13 mouse cellular contexts compared by ENCODE assay signal in genomic region chr4:121196995-121197394, GRCm38 (mm10). TPM values are rescaled to one million over a fixed set of nuclear protein-coding genes. Genes with fewer than 3 reads are reported as not detected.
DNase-seq lines count a peak whose midpoint lies in the region; ATAC-seq and TF ChIP-seq lines count a peak whose summit lies in the region.
"Had no signal": no experiment of that assay in that cellular context is flagged by ENCODE, and none has a peak within 500 bp of the region (broad histone marks: within the 10 kb centered on the region; RNA-seq: fewer than 3 reads in every experiment).

No protein-coding gene starts in this region.

- TF ChIP-seq POLR2A in spleen, adult 2 months (IDR thresholded peaks at IDR 0.05; ENCODE audit: low read depth, low read length): no peak

- TF ChIP-seq CTCF in spleen, adult 2 months (IDR thresholded peaks at IDR 0.05; ENCODE audit: extremely low read depth, insufficient read depth, insufficient read length, insufficient replicate concordance): no peak
- no peak for TF ChIP-seq CTCF in lung, postnatal 0 days (IDR thresholded peaks at IDR 0.05)

- peaks cover 27% of the 10 kb centered on the region for H3K4me1 ChIP-seq in spleen, adult 2 months (ENCODE audit: control insufficient read depth, insufficient read depth, insufficient read length)
- no peaks in the 10 kb centered on the region for H3K4me1 ChIP-seq in lung, postnatal 0 days (ENCODE audit: insufficient read depth, low read depth, low read length)
- H3K4me1 ChIP-seq: hindbrain, embryonic 10.5 days; lung, embryonic 15.5 days had no signal

- DNase-seq in spleen, adult 2 months (ENCODE audit: low read depth in 1 of 2, low spot score in 2 of 2): no peak
- DNase-seq in spleen, postnatal 4 days (ENCODE audit: low spot score in 2 of 2): no peak
- DNase-seq in lung, postnatal 0 days (ENCODE audit: low spot score): peak; percentile 56
- peak; percentile 14 for DNase-seq in skeletal muscle tissue, adult 2 months (ENCODE audit: low read depth, low spot score)
- no peak for DNase-seq in right cerebral cortex, postnatal 36 days (ENCODE audit: low spot score in 2 of 2)
- DNase-seq in testis, postnatal 10 days (ENCODE audit: low spot score): no peak
- DNase-seq in cerebellum, postnatal 25 days: no peak
- DNase-seq: cerebellum, postnatal 36 days had no signal

- H3K9me3 ChIP-seq in lung, postnatal 0 days (ENCODE audit: low read length): no peaks in the 10 kb centered on the region
- H3K9me3 ChIP-seq: hindbrain, embryonic 10.5 days; lung, embryonic 15.5 days had no signal

- H3K4me2 ChIP-seq in lung, postnatal 0 days (replicated peaks; ENCODE audit: low read depth, low read length): no peak overlapping the region
- H3K4me2 ChIP-seq: lung, embryonic 15.5 days had no signal

- 0 out of 2 replicates have a peak, but pooled peaks have one; percentile 10 for TF ChIP-seq EP300 in lung, postnatal 0 days (IDR thresholded peaks at IDR 0.05)

- H3K4me3 ChIP-seq in spleen, adult 2 months (ENCODE audit: extremely low read depth, insufficient read depth, insufficient read length): no peak overlapping the region
- H3K4me3 ChIP-seq in lung, postnatal 0 days (ENCODE audit: low read depth, low read length): no peak overlapping the region
- H3K4me3 ChIP-seq: hindbrain, embryonic 10.5 days; lung, embryonic 15.5 days had no signal

- H3K27me3 ChIP-seq in spleen, adult 2 months (ENCODE audit: control insufficient read depth, insufficient read depth, low read length): no peaks in the 10 kb centered on the region
- H3K27me3 ChIP-seq in lung, postnatal 0 days (replicated peaks; ENCODE audit: insufficient read depth, low read length): no peaks in the 10 kb centered on the region
- H3K27me3 ChIP-seq: lung, embryonic 15.5 days had no signal

- H3K36me3 ChIP-seq in spleen, adult 2 months (ENCODE audit: control insufficient read depth, insufficient read depth, low read length): no peaks in the 10 kb centered on the region
- H3K36me3 ChIP-seq in lung, postnatal 0 days (ENCODE audit: insufficient read depth, low read length): no peaks in the 10 kb centered on the region
- H3K36me3 ChIP-seq: lung, embryonic 15.5 days had no signal

- 54% methylated on average over 4 of the region's 4 CpGs for WGBS in spleen, adult 2 months
- 90% methylated on average over 4 of the region's 4 CpGs for WGBS in lung, postnatal 0 days

- peak; percentile 25 for ATAC-seq in activated CD4-positive, CD25-positive, alpha-beta regulatory T cell, adult 4 months
- no peak for ATAC-seq in lung, postnatal 0 days
- ATAC-seq: intestine, postnatal 0 days; midbrain, embryonic 16.5 days had no signal

- peak overlapping the region; percentile 78; the same call in 1 of the 2 replicates for H3K27ac ChIP-seq in spleen, adult 2 months (ENCODE audit: insufficient read depth, low read length)
- H3K27ac ChIP-seq in lung, postnatal 0 days (ENCODE audit: low read length): no peak overlapping the region
- H3K27ac ChIP-seq: hindbrain, embryonic 10.5 days; lung, embryonic 15.5 days had no signal

- no peak overlapping the region for H3K9ac ChIP-seq in lung, postnatal 0 days (replicated peaks; ENCODE audit: low read depth)
- H3K9ac ChIP-seq: lung, embryonic 15.5 days had no signal

RNA-seq across cellular contexts. Expression of gene Rlf, which starts 17.9 kb away (rescaled TPM):
- polyA plus RNA-seq in spleen, adult 2 months (2012; rRNA removed): 2.8 and 2.9 TPM in 2 replicates
- polyA plus RNA-seq in activated CD4-positive, CD25-positive, alpha-beta regulatory T cell, adult 4 months (2017; shearing (Covaris generic)): 10 to 100 TPM; 13.3 to 17.6 TPM
- 9.9 and 11.3 TPM in 2 replicates for polyA plus RNA-seq in lung, postnatal 0 days (2015; fragmentation: Nextera tagmentation; extraction: Ambion mirVana)

Comparison
In these comparisons a context has a peak if more than half of its experiments do, and no peak if none do; other contexts are left out.
1. DNase-seq: peak in lung, postnatal 0 days (single experiment) and skeletal muscle tissue, adult 2 months (single experiment); none in spleen, adult 2 months (0 of 2), spleen, postnatal 4 days (0 of 2), right cerebral cortex, postnatal 36 days (0 of 2), testis, postnatal 10 days (single experiment) and cerebellum, postnatal 25 days (0 of 2).